Mouse (Mus musculus) gastrocnemius, postnatal 10 days (tissue): ENCODE results near the gene Ndrg4. TPM values are rescaled to one million over a fixed set of nuclear protein-coding genes. Genes with fewer than 3 reads are reported as not detected.
A peak's percentile ranks its signal among the peaks of the same experiment; 100 is the strongest.

Experiments used
- DNase-seq: peaks from one replicate; pipeline ENCODE4 v3.0.0; 2021; ENCODE audit warnings: mixed read lengths
- total RNA-seq, 2 experiments: library from RNA; stranded (reverse); gene quantifications; 2 replicates each; pipeline ENCODE4 v1.2.3; 2021

Gene Ndrg4
- total RNA-seq, 2 experiments from 2014 or later: 8.9 to 12.8 TPM

DNA sequence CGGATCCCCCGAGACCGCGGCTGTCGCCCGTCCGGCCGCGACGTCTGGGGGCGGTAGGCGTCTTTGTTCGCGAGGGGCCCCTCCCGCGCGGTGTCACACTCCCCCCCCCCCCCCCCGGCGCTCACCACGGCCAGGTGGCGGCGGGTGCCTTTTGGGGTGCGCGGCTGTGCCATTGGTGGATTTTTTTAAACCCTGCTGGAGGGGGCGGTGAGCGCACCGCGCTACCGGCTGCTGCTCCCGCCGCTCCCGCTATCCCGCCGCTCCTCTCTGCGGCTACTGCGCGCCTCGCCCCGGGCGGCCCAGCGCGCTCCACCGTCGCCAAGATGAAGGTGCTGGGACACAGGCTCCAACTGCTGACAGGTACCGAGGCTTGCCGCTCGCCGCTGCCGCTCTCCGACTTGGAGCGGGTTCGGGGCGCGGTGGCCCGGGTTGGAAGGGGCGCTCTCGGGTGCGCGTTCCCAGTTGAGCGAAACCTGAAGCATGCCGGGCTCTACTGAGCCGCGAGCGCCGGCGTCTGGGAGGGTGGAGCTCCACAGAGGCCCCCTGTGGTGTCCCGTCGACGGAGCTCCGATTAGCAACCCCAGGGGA, 1.3 kb downstream of the Ndrg4 start:
- peak; percentile 25 for DNase-seq

DNA sequence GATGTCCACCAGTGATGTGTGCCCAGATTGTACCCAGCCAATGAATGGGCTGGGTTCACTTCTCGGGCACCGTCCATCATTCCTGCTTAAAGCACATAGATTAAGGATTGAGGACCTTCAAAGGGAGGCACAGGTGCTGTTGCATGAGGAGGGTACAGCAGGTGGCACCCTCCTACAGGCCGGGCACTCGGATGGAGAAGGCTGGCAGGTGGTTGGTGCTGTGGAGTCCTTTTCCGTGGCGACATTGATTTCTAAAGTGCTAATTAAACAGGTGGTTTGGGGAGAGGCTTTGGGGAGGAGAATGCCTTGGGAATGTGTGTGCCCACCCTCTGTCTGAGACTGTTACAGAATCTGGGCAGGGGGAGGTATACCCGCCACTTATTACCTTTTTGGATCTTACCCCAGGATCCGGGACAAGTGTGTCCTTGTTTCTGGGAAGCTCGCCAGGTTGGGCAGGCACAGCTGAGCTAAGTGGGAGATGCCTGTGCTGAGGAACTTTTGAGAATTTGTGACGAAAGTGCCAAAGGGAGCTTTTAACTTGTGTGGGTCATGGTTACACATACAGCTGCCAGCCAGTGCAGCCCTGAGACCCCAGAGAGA, 11.4 kb downstream of the Ndrg4 start:
- DNase-seq: peak; percentile 28

DNA sequence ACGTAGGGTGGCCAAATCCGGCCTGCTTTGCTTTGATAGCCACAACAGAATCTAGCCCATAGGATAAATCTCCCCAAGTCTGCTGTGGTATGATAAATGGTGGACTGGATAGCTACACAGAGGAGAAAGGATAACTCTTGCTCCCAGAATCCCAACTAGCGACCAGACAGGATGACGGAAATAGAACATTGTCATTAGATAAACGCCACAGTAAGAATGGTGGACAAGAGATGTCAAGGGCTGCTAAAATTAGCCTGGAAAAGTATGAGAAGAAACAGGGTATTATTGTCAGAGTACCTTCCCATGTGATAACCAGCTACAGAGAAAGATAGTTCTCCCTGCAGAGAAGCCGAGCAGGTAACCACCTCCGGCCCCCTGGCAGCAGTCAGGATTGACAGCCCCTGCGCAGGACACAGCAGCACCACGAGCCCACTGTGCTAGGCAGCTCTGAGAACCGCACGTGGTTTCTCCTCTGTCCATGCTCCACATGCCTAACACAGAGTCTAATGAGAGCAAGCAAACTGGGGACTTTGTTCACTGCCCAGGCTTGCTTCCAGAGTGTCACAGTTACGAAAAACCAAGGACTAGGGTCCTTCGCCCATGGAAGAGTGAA, 14.3 kb downstream of the Ndrg4 start:
- no peak for DNase-seq

DNA sequence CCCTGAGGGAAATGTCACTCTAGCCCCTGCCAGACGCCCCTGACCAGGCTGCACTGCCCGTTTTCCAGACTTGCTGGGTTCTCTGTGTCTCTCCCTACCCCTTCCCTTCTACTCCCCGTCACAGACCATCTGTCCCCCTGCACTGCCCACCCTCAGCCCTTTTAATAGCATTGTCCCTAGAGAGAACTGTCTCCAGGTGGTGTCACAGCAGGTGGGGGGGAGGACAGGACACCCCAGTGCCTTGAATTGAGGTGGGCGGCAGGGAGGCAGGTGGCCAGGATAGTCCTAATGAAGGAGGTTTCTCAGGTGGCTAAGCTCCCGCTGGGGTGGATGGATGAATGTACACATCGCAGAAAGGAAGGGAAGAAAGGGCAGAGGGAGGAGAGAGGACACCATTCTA, 17.9 kb downstream of the Ndrg4 start:
- no peak for DNase-seq

DNA sequence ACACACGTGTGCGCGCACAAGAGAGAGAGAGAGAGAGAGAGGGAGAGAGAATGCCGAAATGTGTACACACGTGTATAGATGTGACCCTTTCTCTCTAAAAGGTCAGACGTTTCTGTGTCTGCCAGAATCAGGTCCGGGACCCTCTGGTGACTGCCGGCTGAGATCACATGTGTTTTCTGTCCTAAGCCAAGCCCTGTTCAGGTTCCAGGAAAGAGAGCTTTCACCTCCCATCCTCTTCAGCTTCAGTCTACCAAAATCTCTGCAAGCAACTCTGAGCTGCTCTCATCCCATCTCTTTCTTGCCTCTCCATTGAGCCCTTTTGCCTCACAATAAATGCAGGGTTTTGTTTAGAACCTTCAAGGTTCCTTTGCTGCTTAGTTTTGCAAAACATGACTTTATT, 19.9 kb downstream of the Ndrg4 start:
- no peak for DNase-seq

DNA sequence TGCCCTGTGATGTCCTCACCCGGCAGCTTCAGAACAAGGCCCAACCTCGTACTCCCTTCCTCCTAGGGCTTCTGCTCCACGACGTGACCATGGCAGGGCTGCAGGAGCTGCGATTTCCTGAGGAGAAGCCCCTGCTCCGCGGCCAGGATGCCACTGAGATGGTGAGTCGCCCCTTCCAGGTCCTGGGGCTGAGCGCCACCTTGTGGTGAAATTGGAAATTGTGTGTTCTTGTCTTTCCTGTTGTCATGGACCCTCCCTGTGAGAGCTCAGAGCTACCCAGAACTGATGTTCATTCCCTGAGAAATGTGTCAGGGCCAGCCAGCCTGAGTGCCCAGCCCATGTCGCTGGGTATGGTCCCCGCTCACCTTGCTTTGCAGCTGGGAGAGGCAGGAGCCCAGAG, 20.3 kb downstream of the Ndrg4 start:
- DNase-seq: peak; percentile 87

DNA sequence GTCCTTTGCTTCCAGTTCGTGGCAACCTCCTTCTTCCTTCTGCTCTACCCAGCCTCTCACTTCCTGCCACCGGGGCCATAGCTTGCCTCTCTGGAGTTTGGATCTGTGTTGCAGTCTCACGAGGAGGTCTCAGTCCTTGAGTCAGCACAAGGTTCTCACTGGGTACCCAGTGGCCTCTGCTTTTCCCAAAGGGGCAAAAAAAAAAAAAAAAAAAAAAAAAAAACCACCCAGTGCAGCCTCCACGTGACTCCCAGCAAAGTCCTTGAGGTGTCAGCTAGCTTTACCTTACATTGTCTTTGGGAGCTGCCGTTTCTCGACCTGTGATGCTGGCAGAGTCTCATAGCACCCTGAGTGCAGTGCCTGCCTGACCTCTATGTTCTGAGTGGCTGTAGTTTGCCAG, 21.4 kb downstream of the Ndrg4 start:
- no peak for DNase-seq

DNA sequence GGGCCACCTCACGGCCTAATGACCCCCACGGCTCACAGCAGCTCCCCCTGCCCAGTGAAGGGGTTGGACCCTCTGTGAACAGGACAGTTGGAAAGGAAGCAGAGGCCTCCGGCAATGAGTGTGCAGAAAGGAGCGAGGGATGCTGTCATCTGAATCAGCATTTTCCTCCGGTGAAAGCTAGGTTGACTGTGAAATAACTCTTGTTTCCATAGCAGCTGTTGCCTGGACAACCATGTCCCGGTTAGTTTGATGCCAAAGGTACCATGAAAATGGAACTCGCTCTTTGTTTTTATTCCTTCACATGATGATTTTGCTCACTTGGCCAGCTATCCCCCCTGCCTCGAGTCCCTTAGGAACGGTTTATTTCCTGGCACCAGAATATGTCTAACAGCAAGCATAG, 23.5 kb downstream of the Ndrg4 start:
- no peak for DNase-seq

DNA sequence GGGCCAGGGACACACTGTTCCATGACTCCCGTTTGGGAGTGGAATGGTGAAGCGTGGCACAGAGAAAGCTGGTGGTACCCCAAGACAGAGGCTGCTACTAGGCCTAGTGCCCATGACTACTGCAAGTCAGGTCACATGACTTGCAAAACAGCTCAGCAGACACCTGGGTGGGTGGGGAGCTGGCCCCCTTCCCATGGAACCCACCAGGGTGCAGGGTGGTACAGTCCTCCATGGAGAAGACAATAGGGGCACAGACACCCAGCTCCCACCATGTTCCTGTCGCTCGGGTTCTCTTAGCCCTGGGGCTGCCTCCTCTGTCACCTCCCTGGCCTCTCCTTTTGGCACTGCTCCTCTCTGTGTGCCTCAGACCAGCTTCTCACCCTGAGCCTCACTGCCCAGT, 25.0 kb downstream of the Ndrg4 start:
- no peak for DNase-seq

DNA sequence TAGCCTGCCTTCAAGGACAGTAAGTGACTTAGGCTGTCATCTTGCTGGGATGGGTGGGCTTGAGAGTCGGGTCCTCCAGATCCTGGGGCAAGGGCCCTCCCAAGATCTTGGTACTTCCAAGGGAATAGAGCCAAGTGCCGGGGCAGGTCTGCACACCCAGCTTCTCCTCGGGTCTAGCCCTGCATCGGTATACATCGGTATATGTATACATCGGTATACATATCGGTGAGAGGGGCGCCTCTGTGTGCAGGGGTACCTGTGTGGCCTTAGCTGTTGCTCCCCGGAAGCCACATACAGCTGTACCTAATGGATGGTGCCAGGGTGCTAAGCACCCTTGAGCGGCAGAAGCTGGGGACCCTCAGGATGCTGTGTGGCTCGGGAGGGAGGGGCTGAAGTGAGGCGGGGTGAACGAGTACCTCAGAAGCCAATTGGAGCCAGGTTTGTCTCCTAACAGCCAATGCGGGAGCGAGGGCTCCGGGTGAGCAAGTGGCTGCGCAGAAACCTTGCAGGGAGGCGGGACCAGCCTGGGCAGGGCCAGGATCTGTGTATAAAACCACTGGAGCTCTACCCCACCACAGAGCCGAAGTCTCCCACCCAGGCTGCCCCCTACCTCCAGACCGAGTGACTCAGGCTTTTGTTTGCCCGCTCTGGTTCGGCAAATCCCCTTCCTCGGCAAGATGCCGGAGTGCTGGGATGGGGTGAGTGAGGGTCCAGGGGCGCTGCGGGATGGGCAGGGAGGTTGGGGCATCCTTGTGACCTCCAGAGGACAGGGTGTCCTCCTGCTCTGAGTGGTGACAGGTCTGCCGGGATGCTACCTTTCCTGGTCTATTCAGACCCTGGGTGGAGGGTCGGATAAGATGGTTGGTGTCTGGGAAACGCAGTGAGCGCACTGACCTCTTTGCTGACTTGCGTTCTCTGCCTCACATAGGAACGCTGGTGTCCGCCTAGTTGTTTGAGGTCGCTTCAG, 26.0 kb downstream of the Ndrg4 start:
- DNase-seq: peak; percentile 76

DNA sequence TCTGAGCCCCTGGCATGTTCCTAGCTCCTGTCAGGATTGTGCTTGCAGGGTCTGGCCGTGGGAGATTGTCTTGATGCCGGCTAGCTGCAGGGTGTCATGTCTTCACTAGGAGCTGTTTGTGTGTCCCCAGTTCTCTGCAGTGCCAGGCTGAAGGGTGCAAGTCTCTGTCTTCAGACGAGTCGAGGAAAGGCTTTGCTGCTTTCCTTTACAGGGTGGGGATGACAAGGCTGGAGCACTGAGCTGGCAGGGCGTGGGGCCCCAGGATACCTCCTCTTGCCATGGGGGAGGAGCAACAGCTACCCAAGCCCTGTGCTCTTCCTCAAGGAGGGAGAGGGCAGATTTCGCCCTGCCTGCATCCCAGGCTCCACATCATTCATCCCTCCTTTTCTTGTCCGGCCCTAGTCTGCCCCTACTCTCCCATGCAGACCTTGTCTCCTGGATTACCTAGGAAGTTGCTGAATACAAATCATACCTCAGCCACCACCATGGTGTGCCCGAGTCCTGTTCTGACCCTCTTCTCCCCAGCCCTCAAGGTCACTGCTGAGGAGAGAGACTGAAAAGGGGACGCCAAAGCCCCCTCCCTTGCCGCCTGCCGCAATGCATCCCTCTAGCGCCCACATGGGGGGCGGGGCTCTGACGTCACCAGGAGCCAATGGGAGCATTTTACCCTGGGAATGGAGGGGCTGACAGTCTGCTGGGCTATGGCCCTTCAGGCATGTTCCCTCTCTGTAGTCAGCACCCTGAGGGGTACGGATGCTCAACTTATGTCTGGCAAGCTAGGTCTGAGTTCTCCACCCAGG, 26.9 kb downstream of the Ndrg4 start:
- DNase-seq: peak; percentile 42

DNA sequence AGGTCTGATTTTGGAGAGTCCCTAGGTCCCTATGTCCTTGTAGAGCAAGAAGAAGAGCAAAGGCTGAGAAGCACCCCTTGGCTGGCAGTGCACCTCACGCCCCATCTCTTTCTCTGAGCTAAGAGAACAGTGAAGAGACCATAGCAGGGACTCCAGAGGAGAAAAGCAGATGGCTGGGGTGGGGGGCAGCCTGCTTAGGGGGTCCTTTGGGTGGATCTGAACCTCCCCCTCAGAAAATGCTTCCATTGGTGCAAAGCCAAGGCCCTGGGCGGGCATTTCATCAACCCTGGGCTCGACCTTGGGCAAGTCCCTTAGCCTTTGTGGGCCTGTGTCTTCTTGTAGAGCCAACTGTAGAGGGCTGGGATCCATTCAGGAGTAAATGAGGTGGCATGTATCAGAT, 27.8 kb downstream of the Ndrg4 start:
- DNase-seq: no peak

DNA sequence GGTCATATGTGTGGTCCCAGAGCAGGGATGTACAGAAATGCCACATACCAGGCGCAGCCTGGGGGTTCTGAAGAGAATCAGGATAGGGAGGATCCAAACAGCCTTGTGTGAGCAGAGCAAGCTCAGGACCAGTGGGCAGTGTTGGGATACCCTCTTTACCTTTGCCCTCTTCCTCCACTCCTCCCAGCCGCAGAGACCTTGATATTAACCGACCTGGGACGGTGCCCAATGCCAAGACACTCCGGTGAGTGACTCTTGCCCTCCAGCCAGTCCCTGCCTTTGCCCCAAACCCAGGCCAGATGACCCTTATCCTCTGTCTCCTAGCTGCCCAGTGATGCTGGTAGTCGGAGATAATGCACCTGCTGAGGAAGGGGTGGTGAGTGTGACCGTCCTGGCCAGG, 32.8 kb downstream of the Ndrg4 start:
- DNase-seq: no peak

DNA sequence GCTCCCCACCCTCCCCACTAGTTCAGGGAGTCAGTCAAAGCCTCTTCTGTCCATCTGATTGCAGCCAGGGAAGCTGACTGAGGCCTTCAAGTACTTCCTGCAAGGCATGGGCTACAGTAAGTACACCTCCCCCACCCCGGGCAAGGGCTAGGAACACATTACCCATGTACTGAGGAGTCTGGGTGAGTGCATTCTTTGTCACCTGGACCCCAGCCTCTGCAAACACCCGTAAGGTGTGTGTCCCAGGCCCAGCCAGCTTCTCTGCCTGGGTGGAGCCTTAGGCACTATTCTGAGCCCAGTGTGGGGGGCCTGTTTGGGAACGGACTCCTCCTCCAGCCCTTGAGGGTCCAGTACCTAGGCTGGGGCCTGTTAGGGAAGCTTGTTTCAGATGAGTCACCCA, 34.2 kb downstream of the Ndrg4 start:
- no peak for DNase-seq

DNA sequence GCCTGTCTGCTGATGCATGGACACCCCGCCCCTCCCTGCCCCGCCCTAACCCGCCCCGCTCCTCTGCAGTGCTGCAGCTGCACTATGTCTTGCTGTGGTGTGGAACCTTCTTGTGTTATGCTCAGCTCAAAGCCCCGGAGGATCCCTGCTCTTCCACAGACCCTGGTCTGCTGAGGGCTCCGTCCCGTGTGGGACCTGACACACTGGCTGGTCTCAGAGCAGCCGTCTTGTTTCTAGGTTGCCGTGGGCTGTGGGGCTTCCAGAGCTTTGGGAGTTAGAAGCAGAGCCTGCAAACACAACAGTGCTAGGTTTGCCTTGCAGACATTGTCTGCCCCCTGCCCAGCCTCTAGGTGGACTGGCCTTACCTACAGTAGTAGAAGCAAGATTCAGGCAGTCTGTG, 35.6 kb downstream of the Ndrg4 start:
- DNase-seq: no peak

DNA sequence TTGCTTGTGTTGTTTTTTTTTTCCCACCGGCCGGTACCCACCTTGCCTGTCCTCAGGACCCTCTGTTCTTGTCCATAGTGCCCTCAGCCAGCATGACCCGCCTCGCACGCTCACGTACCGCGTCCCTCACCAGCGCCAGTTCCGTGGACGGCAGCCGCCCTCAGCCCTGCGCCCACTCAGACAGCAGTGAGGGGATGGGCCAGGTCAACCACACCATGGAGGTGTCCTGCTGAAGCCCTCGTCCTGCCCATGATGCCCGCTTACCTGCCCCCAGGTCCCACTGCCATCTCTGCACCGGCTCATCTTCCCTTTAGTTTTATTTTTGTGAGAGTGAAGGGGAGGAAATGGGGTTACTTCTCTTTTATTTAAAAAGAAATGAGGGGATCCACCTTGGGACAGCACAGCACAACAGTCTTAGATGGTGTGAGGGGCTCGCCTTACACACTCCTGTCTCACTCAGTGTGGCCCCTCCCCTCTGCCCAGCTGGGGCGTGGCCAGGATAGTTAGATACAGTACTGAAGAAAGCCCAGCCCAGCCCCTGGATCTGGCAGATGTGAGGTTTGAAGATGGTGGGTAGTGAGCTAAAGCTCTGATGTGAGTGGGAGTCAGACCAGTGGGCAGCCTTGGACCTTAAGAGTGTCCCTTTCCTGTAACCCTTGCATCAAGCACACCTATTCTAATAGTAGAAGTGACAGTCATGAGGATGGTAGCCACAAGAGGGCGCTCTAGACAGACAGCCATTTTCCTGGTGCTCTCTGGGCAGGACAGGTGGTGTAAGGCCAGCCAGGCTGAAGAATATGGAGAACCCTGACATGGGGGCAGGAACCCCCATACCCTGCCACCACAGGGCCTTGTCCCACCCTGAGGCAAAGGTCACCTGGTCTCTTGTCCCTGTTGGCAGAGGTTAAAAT, 36.6 kb downstream of the Ndrg4 start:
- peak; percentile 68 for DNase-seq

DNA sequence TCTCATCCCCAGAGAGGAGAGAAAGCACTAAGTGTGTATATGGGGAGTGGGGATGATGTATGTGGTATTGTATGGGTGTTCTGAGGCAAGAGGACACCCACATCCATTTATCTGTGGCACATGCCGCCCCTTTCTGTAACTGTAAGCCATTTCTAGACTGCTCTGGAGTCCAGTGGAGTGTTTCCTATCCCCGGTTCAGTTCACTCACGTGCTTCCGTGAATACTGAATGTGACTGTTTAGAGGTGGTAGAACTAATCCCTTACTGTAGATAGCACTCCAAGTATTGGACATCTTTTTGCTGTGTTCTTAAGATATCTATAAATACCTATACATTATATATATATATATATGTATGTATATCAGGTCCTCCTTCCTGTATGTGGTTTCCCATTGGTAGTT, 37.6 kb downstream of the Ndrg4 start:
- no peak for DNase-seq

DNA sequence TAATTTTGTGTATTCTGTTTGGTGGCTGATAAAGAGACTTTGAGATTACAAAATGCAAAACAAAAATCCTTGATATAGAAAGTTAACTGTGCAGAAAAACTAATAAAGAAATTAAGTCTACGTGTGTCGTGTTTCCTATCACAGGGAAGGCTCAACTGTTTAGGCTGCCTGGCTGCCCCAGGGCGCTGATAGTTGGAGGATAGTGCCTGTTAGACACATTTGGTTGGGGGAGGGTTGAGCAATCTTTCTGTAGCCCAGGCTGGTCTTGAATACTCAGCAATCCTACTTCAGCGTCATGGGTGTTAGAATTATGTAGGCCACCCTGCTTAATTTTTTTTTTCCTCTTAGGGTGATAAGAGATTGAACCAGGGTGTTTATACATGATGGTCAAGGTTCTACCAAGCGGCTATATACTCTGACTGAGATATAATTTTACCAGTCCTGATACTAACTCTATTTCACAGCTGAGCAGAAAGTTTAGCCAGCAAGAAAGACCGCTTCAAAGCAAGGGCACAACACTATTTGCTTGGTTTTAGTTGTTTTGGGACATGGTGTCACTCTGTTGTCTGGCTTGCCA, 38.1 kb downstream of the Ndrg4 start:
- no peak for DNase-seq

DNA sequence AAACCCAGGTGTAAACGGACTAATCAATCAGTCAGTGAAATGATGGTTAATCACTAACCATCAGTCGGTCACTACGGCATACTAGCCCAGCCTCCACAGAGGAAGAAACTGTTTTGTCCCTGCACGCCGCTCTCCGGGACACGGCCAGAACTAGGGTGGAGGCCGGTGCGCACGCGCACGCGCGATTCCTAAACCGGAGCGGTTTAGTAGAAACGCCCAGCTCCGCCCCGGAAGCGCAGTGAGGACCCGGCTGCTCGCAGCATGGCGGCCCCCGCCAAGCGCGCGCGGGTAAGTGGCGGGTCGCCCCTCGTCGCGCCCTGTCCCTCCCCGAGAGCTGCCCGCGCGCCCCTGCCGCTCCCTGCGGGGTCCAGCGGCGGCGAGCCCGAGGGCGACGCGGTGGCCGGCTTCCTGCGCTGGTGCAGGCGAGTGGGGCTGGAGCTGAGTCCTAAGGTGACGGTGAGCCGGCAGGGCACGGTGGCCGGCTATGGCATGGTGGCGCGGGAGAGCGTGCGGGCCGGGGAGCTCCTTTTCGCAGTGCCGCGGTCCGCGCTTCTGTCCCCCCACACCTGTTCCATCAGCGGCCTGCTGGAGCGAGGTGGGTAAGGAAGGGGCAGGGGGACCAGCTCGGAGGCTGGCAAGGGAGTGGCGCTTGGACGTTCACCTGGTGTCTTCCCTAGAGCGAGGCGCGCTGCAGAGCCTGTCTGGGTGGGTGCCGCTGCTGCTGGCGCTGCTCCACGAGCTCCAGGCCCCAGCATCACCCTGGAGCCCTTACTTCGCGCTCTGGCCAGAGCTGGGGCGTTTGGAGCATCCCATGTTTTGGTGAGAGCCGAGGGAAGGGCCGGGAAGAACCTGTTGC, 39.1 kb downstream of the Ndrg4 start, which contains the start of gene Setd6:
TSS of gene Setd6 (plus strand) at position 206 of the 856 bp plus-strand sequence.
- peak; percentile 83 for DNase-seq
